Mouse (Mus musculus): ENCODE results near the gene Deup1.

The Deup1 gene

GRCm38 (mm10) chr9:15531204-15531603 is 96.5 kb downstream of the Deup1 start:
- DNase-seq = no peak

- peak in 1 of 2 experiments; percentile 37 for DNase-seq
Measured at GRCm38 (mm10) chr9:15529965-15530320, 97.8 kb downstream of the Deup1 start.

GRCm38 (mm10) chr9:15529275-15529964 is 98.3 kb downstream of the Deup1 start:
- no peak for DNase-seq

- DNase-seq = no peak
Measured at GRCm38 (mm10) chr9:15528368-15528767, 99.4 kb downstream of the Deup1 start.

- DNase-seq = no peak
Measured at GRCm38 (mm10) chr9:15527846-15528245, 99.9 kb downstream of the Deup1 start.

GRCm38 (mm10) chr9:15526539-15526938 is 101.2 kb downstream of the Deup1 start:
- no peak for DNase-seq

GRCm38 (mm10) chr9:15525246-15525645 is 102.5 kb downstream of the Deup1 start:
- no peak for DNase-seq

GRCm38 (mm10) chr9:15523646-15524045 is 104.1 kb downstream of the Deup1 start:
- DNase-seq = no peak

GRCm38 (mm10) chr9:15522887-15523286 is 104.8 kb downstream of the Deup1 start:
- no peak for DNase-seq

- DNase-seq = no peak
Measured at GRCm38 (mm10) chr9:15522348-15522747, 105.4 kb downstream of the Deup1 start.

- DNase-seq = no peak
Measured at GRCm38 (mm10) chr9:15517979-15518378, 109.8 kb downstream of the Deup1 start.

- DNase-seq = no peak
Measured at GRCm38 (mm10) chr9:15516007-15516406, 111.7 kb downstream of the Deup1 start.

GRCm38 (mm10) chr9:15512918-15513317 is 114.8 kb downstream of the Deup1 start:
- no peak for DNase-seq

- DNase-seq = no peak
Measured at GRCm38 (mm10) chr9:15510557-15511310, 117.0 kb downstream of the Deup1 start.

Measured in thymus, adult 18-20 months (tissue).